Mouse (Mus musculus) spleen, postnatal 36 days (tissue): ENCODE measurements around the gene Dtx3l.

ENCODE experiments used
- DNase-seq, 2 experiments: peaks; one replicate each; pipeline ENCODE4 v3.0.0; 2022; ENCODE audit warnings: low spot score in 2 of 2, mixed read lengths in 1 of 2

Gene Dtx3l

GRCm38 (mm10) chr16:35888910-35889309 is 50.0 kb downstream of the Dtx3l start:
- DNase-seq = no peak

- DNase-seq = no peak
Observed at GRCm38 (mm10) chr16:35888174-35888573, 50.8 kb downstream of the Dtx3l start.
